Mouse (Mus musculus) layer of hippocampus, postnatal 36 days (tissue): ENCODE results near the gene Gaa. TPM values are rescaled to one million over a fixed set of nuclear protein-coding genes. Genes with fewer than 3 reads are reported as not detected.
"Not testable (repeated sequence)": the region's sequence is repeated elsewhere in the genome, so short reads cannot be mapped to it uniquely, and the experiment has no call there.

Experiments
- DNase-seq, 2 experiments: peaks; one replicate each; pipeline ENCODE4 v3.0.0; 2022
- total RNA-seq, 2 experiments: library from RNA; stranded (reverse); gene quantifications; 2 replicates each; pipeline ENCODE4 v1.2.3; 2021

Gene Gaa
- 100 to 1,000 TPM; 294 to 299 TPM for total RNA-seq

- peak; percentile 92 to 95 for DNase-seq
These were observed at the start of gene Gaa for GRCm38 (mm10) chr11:119267768-119268556. Gene Gaa (plus strand): TSS chr11:119267887.

GRCm38 (mm10) chr11:119219816-119220465, 47.7 kb upstream of the Gaa start:
- peak; percentile 74 to 81 for DNase-seq

GRCm38 (mm10) chr11:119221812-119222510, 45.7 kb upstream of the Gaa start:
- DNase-seq: no peak

- no peak for DNase-seq
These were observed 44.4 kb upstream of the Gaa start for GRCm38 (mm10) chr11:119223124-119223890.

GRCm38 (mm10) chr11:119224926-119225325, 42.8 kb upstream of the Gaa start:
- DNase-seq: no peak

GRCm38 (mm10) chr11:119225634-119226033, 42.1 kb upstream of the Gaa start:
- DNase-seq: no peak

GRCm38 (mm10) chr11:119227591-119227990, 40.1 kb upstream of the Gaa start:
- no peak for DNase-seq

GRCm38 (mm10) chr11:119228091-119228781, 39.5 kb upstream of the Gaa start, which contains the start of the genes Tbc1d16 and Ccdc40:
Gene Tbc1d16 (minus strand): TSS chr11:119228499.
Gene Ccdc40 (plus strand): TSS chr11:119228572.
- peak; percentile 58 to 60 for DNase-seq

- DNase-seq: peak; percentile 62 to 66
These were observed 38.7 kb upstream of the Gaa start for GRCm38 (mm10) chr11:119228846-119229626.

- DNase-seq: no peak
These were observed 32.9 kb upstream of the Gaa start for GRCm38 (mm10) chr11:119234770-119235169.

GRCm38 (mm10) chr11:119235596-119235995, 32.1 kb upstream of the Gaa start:
- no peak for DNase-seq

- no peak for DNase-seq
These were observed 31.3 kb upstream of the Gaa start for GRCm38 (mm10) chr11:119236354-119236753.

GRCm38 (mm10) chr11:119237007-119237406, 30.7 kb upstream of the Gaa start:
- no peak for DNase-seq

GRCm38 (mm10) chr11:119237568-119238304, 30.0 kb upstream of the Gaa start:
- DNase-seq: no peak

GRCm38 (mm10) chr11:119238305-119238721, 29.4 kb upstream of the Gaa start:
- DNase-seq: no peak

- no peak for DNase-seq
These were observed 28.2 kb upstream of the Gaa start for GRCm38 (mm10) chr11:119239480-119239879.

- DNase-seq: not testable (repeated sequence)
These were observed 22.1 kb upstream of the Gaa start for GRCm38 (mm10) chr11:119245543-119245942.

- no peak for DNase-seq
These were observed 18.7 kb upstream of the Gaa start for GRCm38 (mm10) chr11:119249011-119249410.

GRCm38 (mm10) chr11:119250998-119251397, 16.7 kb upstream of the Gaa start:
- DNase-seq: no peak
